Mouse (Mus musculus) MEL (cell line): Measurements from ENCODE around the gene Cachd1. TPM values are rescaled to one million over a fixed set of nuclear protein-coding genes. Genes with fewer than 3 reads are reported as not detected.

ENCODE experiments used
- DNase-seq: peaks from one replicate; pipeline ENCODE4 v3.0.0; 2011; ENCODE audit warnings: low read depth, low spot score
- H3K27ac ChIP-seq: 2 replicates; pipeline ENCODE4 v1.5.1; 2012; ENCODE audit warnings: low read depth, mild to moderate bottlenecking, control low read depth, low read length, moderate library complexity; ENCODE audit not compliant: control insufficient read depth
- H3K27me3 ChIP-seq, 2 experiments: fragments of 150-350 bp in 1 of 2; sonication (generic) in 1 of 2; 2 replicates each; pipeline ENCODE4 v1.6.1; 2012; ENCODE audit warnings: low read length in 2 of 2, mild to moderate bottlenecking in 2 of 2, improper control_type of control experiment in 1 of 2, moderate library complexity in 1 of 2; ENCODE audit not compliant: insufficient read depth in 2 of 2, control insufficient read depth in 1 of 2
- H3K36me3 ChIP-seq, 2 experiments: 2 replicates each; pipeline ENCODE4 v1.6.1; 2012 to 2014; ENCODE audit warnings: low read length in 2 of 2, improper control_type of control experiment in 1 of 2, inconsistent platforms in 1 of 2, mild to moderate bottlenecking in 1 of 2; ENCODE audit not compliant: insufficient read depth in 2 of 2, control insufficient read depth in 1 of 2
- H3K4me1 ChIP-seq, 2 experiments: fragments of 150-350 bp in 1 of 2; sonication (generic) in 1 of 2; 2 replicates each; pipeline ENCODE4 v1.6.1; 2012; ENCODE audit warnings: low read length in 2 of 2, improper control_type of control experiment in 1 of 2, mild to moderate bottlenecking in 1 of 2; ENCODE audit not compliant: insufficient read depth in 2 of 2, control insufficient read depth in 1 of 2
- H3K4me3 ChIP-seq, 2 experiments: fragments of 150-350 bp in 1 of 2; sonication (generic) in 1 of 2; 2 replicates each; pipeline ENCODE4 v1.5.1; 2012; ENCODE audit warnings: low read depth in 2 of 2, low read length in 2 of 2, mild to moderate bottlenecking in 2 of 2, moderate library complexity in 2 of 2, control low read depth in 1 of 2, improper control_type of control experiment in 1 of 2; ENCODE audit not compliant: control insufficient read depth in 1 of 2, insufficient read depth in 1 of 2
- H3K79me2 ChIP-seq: 2 replicates; pipeline ENCODE4 v1.6.1; 2012; ENCODE audit warnings: mild to moderate bottlenecking, low read length, moderate library complexity; ENCODE audit not compliant: control insufficient read depth, poor library complexity, insufficient read depth
- H3K9ac ChIP-seq: 2 replicates; pipeline ENCODE4 v1.6.1; 2012; ENCODE audit warnings: low read depth, mild to moderate bottlenecking, control low read depth, low read length, moderate library complexity; ENCODE audit not compliant: control insufficient read depth, poor library complexity, severe bottlenecking
- H3K9me3 ChIP-seq: fragments of 150-350 bp; sonication (generic); replicated peaks from 2 replicates; pipeline ENCODE4 v1.6.1; 2012; ENCODE audit warnings: mild to moderate bottlenecking, low read length, improper control_type of control experiment, moderate library complexity; ENCODE audit not compliant: insufficient read depth
- CHD1 ChIP-seq: IDR thresholded peaks from 2 replicates; pipeline ENCODE4 v1.6.1; 2012; ENCODE audit warnings: low read depth, mild to moderate bottlenecking, inconsistent platforms, low read length, improper control_type of control experiment
- CHD2 ChIP-seq: IDR thresholded peaks from 2 replicates; pipeline ENCODE4 v1.6.1; 2011; ENCODE audit warnings: low read length, improper control_type of control experiment
- CTCF ChIP-seq, 3 experiments: IDR thresholded peaks in 2 of 3; conservative IDR thresholded peaks in 1 of 3; 2 replicates each; pipeline ENCODE4 v1.5.1; 2011 to 2012; ENCODE audit warnings: low read length in 3 of 3, low read depth in 2 of 3, mild to moderate bottlenecking in 2 of 3, improper control_type of control experiment in 1 of 3, inconsistent platforms in 1 of 3, mixed read lengths in 1 of 3, moderate library complexity in 1 of 3; ENCODE audit not compliant: control insufficient read depth in 1 of 3, insufficient read depth in 1 of 3, poor library complexity in 1 of 3, severe bottlenecking in 1 of 3
- ELF1 ChIP-seq: IDR thresholded peaks from 2 replicates; pipeline ENCODE4 v1.6.1; 2014; ENCODE audit warnings: low read depth, mild to moderate bottlenecking, inconsistent platforms, low read length, improper control_type of control experiment, moderate library complexity
- EP300 ChIP-seq, 2 experiments: IDR thresholded peaks; 2 replicates each; pipeline ENCODE4 v1.6.1; 2011; ENCODE audit warnings: improper control_type of control experiment in 2 of 2, low read length in 2 of 2, low read depth in 1 of 2, mild to moderate bottlenecking in 1 of 2
- GATA1 ChIP-seq: IDR thresholded peaks from 2 replicates; pipeline ENCODE4 v1.6.1; 2011; ENCODE audit warnings: low read depth, low read length, improper control_type of control experiment
- HCFC1 ChIP-seq: IDR thresholded peaks from 2 replicates; pipeline ENCODE4 v1.6.1; 2012; ENCODE audit warnings: low read depth, mild to moderate bottlenecking, inconsistent platforms, low read length, improper control_type of control experiment, moderate library complexity
- JUND ChIP-seq: IDR thresholded peaks from 2 replicates; pipeline ENCODE4 v1.6.1; 2011; ENCODE audit warnings: low read depth, mild to moderate bottlenecking, improper control_type of control experiment, low read length
- KAT2A ChIP-seq: conservative IDR thresholded peaks from 2 replicates; pipeline ENCODE4 v1.6.1; 2012; ENCODE audit warnings: low read depth, low read length, improper control_type of control experiment, inconsistent platforms
- MAX ChIP-seq: IDR thresholded peaks from 2 replicates; pipeline ENCODE4 v1.6.1; 2011; ENCODE audit warnings: low read length, improper control_type of control experiment
- MAZ ChIP-seq: IDR thresholded peaks from 2 replicates; pipeline ENCODE4 v1.6.1; 2012; ENCODE audit warnings: low read depth, mild to moderate bottlenecking, inconsistent platforms, low read length, improper control_type of control experiment
- MEF2A ChIP-seq: IDR thresholded peaks from 2 replicates; pipeline ENCODE4 v1.6.1; 2014; ENCODE audit warnings: low read depth, mild to moderate bottlenecking, inconsistent platforms, low read length, improper control_type of control experiment; ENCODE audit not compliant: poor library complexity, insufficient replicate concordance, severe bottlenecking; ENCODE audit errors: extremely low read depth
- MXI1 ChIP-seq: IDR thresholded peaks from 2 replicates; pipeline ENCODE4 v1.6.1; 2011; ENCODE audit warnings: mild to moderate bottlenecking, low read depth, low read length, improper control_type of control experiment
- MYB ChIP-seq: IDR thresholded peaks from 2 replicates; pipeline ENCODE4 v1.6.1; 2011; ENCODE audit warnings: mild to moderate bottlenecking, low read depth, low read length, improper control_type of control experiment
- MYC ChIP-seq: IDR thresholded peaks from 2 replicates; pipeline ENCODE4 v1.6.1; 2011; ENCODE audit warnings: low read depth, mild to moderate bottlenecking, low read length, improper control_type of control experiment, moderate library complexity
- POLR2A ChIP-seq, 2 experiments: IDR thresholded peaks; 2 replicates each; pipeline ENCODE4 v1.6.1; 2011 to 2012; ENCODE audit warnings: low read length in 2 of 2, mild to moderate bottlenecking in 2 of 2, control low read depth in 1 of 2, improper control_type of control experiment in 1 of 2, low read depth in 1 of 2, moderate library complexity in 1 of 2; ENCODE audit not compliant: control insufficient read depth in 1 of 2, insufficient read depth in 1 of 2, poor library complexity in 1 of 2
- POLR2AphosphoS2 ChIP-seq: IDR thresholded peaks from 2 replicates; pipeline ENCODE4 v1.6.1; 2011; ENCODE audit warnings: low read length, improper control_type of control experiment
- POLR2AphosphoS5 ChIP-seq: IDR thresholded peaks from 2 replicates; pipeline ENCODE4 v1.6.1; 2012; ENCODE audit warnings: low read depth, borderline replicate concordance, mild to moderate bottlenecking, inconsistent platforms, low read length, moderate library complexity, mixed read lengths
- RAD21 ChIP-seq: IDR thresholded peaks from 2 replicates; pipeline ENCODE4 v1.6.1; 2011; ENCODE audit warnings: mild to moderate bottlenecking, low read depth, low read length, improper control_type of control experiment
- RCOR1 ChIP-seq: IDR thresholded peaks from 2 replicates; pipeline ENCODE4 v1.6.1; 2012; ENCODE audit warnings: low read depth, mild to moderate bottlenecking, inconsistent platforms, low read length, improper control_type of control experiment
- TAL1 ChIP-seq: IDR thresholded peaks from 2 replicates; pipeline ENCODE4 v1.6.1; 2012; ENCODE audit warnings: mild to moderate bottlenecking, inconsistent platforms, low read length, moderate library complexity, mixed read lengths
- TCF12 ChIP-seq: IDR thresholded peaks from 2 replicates; pipeline ENCODE4 v1.6.1; 2014; ENCODE audit warnings: low read depth, mild to moderate bottlenecking, inconsistent platforms, low read length, improper control_type of control experiment, moderate library complexity
- UBTF ChIP-seq: IDR thresholded peaks from 2 replicates; pipeline ENCODE4 v1.6.1; 2012; ENCODE audit warnings: low read depth, mild to moderate bottlenecking, inconsistent platforms, low read length, improper control_type of control experiment, moderate library complexity, borderline replicate concordance; ENCODE audit not compliant: insufficient read depth
- USF2 ChIP-seq, 2 experiments: IDR thresholded peaks; 2 replicates each; pipeline ENCODE4 v1.6.1; 2011 to 2012; ENCODE audit warnings: improper control_type of control experiment in 2 of 2, low read length in 2 of 2, borderline replicate concordance in 1 of 2, inconsistent platforms in 1 of 2, low read depth in 1 of 2, mild to moderate bottlenecking in 1 of 2; ENCODE audit not compliant: insufficient read depth in 1 of 2
- ZC3H11A ChIP-seq: IDR thresholded peaks from 2 replicates; pipeline ENCODE4 v1.6.1; 2012; ENCODE audit warnings: low read depth, mild to moderate bottlenecking, inconsistent platforms, low read length, improper control_type of control experiment
- ZKSCAN1 ChIP-seq: IDR thresholded peaks from 2 replicates; pipeline ENCODE4 v1.6.1; 2012; ENCODE audit warnings: low read depth, mild to moderate bottlenecking, inconsistent platforms, low read length, improper control_type of control experiment, moderate library complexity
- ZMIZ1 ChIP-seq: IDR thresholded peaks from 2 replicates; pipeline ENCODE4 v1.6.1; 2012; ENCODE audit warnings: low read depth, mild to moderate bottlenecking, inconsistent platforms, low read length, improper control_type of control experiment, moderate library complexity
- ZNF384 ChIP-seq: IDR thresholded peaks from 2 replicates; pipeline ENCODE4 v1.6.1; 2012; ENCODE audit warnings: low read depth, mild to moderate bottlenecking, inconsistent platforms, low read length, improper control_type of control experiment
- polyA plus RNA-seq, 2 experiments: library from polyadenylated mRNA; stranded (reverse) in 1 of 2; unstranded in 1 of 2; fragments of >175 nt in 1 of 2; fragments of >200 nt in 1 of 2; gene quantifications; 2 replicates each; pipeline versions ENCODE4 v1.2.1 to v1.2.4; 2012; ENCODE audit warnings: low replicate concordance in 2 of 2, low read depth in 1 of 2; ENCODE audit not compliant: insufficient read length in 2 of 2, insufficient read depth in 1 of 2, missing spikeins in 1 of 2
- total RNA-seq: library from RNA; depleted of rRNA; stranded (reverse); fragments of 300-350 nt; gene quantifications from 2 replicates; pipeline ENCODE4 v1.2.3, GENCODE M21; 2012

The Cachd1 gene
- total and polyA plus RNA-seq, 3 experiments: 4.0 to 15.8 TPM; not detected in 1

DNA sequence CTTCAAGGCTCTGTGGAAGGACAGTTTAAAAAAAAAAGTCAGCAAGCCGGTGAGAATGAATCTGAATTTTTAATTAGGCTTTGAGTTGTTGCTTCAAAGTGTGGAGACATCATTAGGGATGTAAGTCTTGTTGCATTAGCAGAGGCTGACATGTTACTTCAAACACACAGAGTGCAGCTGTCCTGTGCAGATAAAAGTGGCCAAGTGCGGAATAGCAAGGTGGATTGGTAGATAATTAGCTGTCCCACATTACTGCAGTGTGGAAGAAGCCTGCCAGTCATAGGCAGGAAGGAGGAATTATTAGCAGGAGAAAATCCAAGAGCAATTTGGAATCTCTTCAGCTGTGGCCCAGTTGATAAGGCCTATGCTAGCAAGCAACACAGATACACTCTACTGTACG, 10.7 kb downstream of the Cachd1 start:
- Histone ChIP-seq H3K9me3 (no peaks in the 10 kb centered on the region), H3K27me3 (no peaks in the 10 kb centered on the region), H3K79me2 (no peaks in the 10 kb centered on the region), H3K4me3 (no peak overlapping the region), H3K36me3 (no peaks in the 10 kb centered on the region), H3K4me1 (no peaks in the 10 kb centered on the region), H3K27ac (no peak overlapping the region), H3K9ac (no peak overlapping the region)
- DNase-seq: no peak
- TF ChIP-seq ZNF384: no peak
- no peak for TF ChIP-seq MYB
- TF ChIP-seq POLR2A (IDR thresholded peaks at IDR 0.05; ENCODE audit: control insufficient read depth in 1 of 2, insufficient read depth in 1 of 2, low read depth in 1 of 2, low read length in 2 of 2, poor library complexity in 1 of 2): no peak
- no peak for TF ChIP-seq TAL1
- TF ChIP-seq USF2 (IDR thresholded peaks at IDR 0.05; ENCODE audit: borderline replicate concordance in 1 of 2, insufficient read depth in 1 of 2, low read depth in 1 of 2, low read length in 2 of 2): no peak
- no peak for TF ChIP-seq CHD1
- TF ChIP-seq HCFC1: no peak
- no peak for TF ChIP-seq ELF1
- no peak for TF ChIP-seq RCOR1
- TF ChIP-seq ZMIZ1: no peak
- no peak for TF ChIP-seq ZC3H11A
- no peak for TF ChIP-seq ZKSCAN1
- no peak for TF ChIP-seq MYC
- TF ChIP-seq EP300 (IDR thresholded peaks at IDR 0.05; ENCODE audit: low read depth in 1 of 2, low read length in 2 of 2): no peak
- no peak for TF ChIP-seq RAD21
- TF ChIP-seq POLR2AphosphoS2: no peak
- TF ChIP-seq POLR2AphosphoS5: no peak
- no peak for TF ChIP-seq CTCF (IDR thresholded peaks at IDR 0.05 in 2 of 3, conservative IDR thresholded peaks at IDR 0.05 in 1 of 3; ENCODE audit: control insufficient read depth in 1 of 3, insufficient read depth in 1 of 3, low read depth in 2 of 3, low read length in 3 of 3, poor library complexity in 1 of 3, severe bottlenecking in 1 of 3)
- no peak for TF ChIP-seq MAZ

- Histone ChIP-seq H3K79me2 (no peaks in the 10 kb centered on the region), H3K27ac (no peak overlapping the region), H3K4me3 (no peak overlapping the region), H3K27me3 (no peaks in the 10 kb centered on the region), H3K9ac (no peak overlapping the region), H3K36me3 (no peaks in the 10 kb centered on the region), H3K9me3 (no peaks in the 10 kb centered on the region), H3K4me1 (no peaks in the 10 kb centered on the region)
- TF ChIP-seq JUND (no peak), TCF12 (no peak), TAL1 (no peak), UBTF (no peak), GATA1 (no peak), KAT2A (no peak), MEF2A (no peak), CHD2 (no peak), MAX (no peak), POLR2AphosphoS2 (no peak), MYC (no peak), MAZ (no peak), POLR2A (IDR thresholded peaks at IDR 0.05; ENCODE audit: control insufficient read depth in 1 of 2, insufficient read depth in 1 of 2, low read depth in 1 of 2, low read length in 2 of 2, poor library complexity in 1 of 2) (no peak), ZMIZ1 (no peak), POLR2AphosphoS5 (no peak), MXI1 (no peak), CHD1 (no peak)
- no peak for DNase-seq
Observed at GRCm38 (mm10) chr4:100790176-100790575, 13.7 kb downstream of the Cachd1 start.
